Mouse (Mus musculus) midbrain, embryonic 10.5 days (tissue): ENCODE results near the gene Gm5640. TPM values are rescaled to one million over a fixed set of nuclear protein-coding genes. Genes with fewer than 3 reads are reported as not detected.
"Not testable (repeated sequence)": the region's sequence is repeated elsewhere in the genome, so short reads cannot be mapped to it uniquely, and the experiment has no call there.

Source experiments
- DNase-seq: peaks from one replicate; pipeline ENCODE4 v3.0.0-alpha.2; 2017; ENCODE audit warnings: low spot score
- H3K27ac ChIP-seq: fragments of 300-500 bp; sonication (generic); replicated peaks from 2 replicates; pipeline ENCODE4 v1.5.1; 2016; ENCODE audit warnings: mild to moderate bottlenecking
- H3K27me3 ChIP-seq: fragments of 300-500 bp; sonication (generic); 2 replicates; pipeline ENCODE4 v1.6.1; 2016; ENCODE audit warnings: low read depth, mild to moderate bottlenecking; ENCODE audit not compliant: poor library complexity, severe bottlenecking
- H3K36me3 ChIP-seq: fragments of 300-500 bp; sonication (generic); 2 replicates; pipeline ENCODE4 v1.6.1; 2016; ENCODE audit warnings: mild to moderate bottlenecking, moderate library complexity
- H3K4me1 ChIP-seq: fragments of 300-500 bp; sonication (generic); 2 replicates; pipeline ENCODE4 v1.6.1; 2016
- H3K4me3 ChIP-seq: fragments of 300-500 bp; sonication (generic); 2 replicates; pipeline ENCODE4 v1.5.1; 2016; ENCODE audit warnings: mild to moderate bottlenecking, moderate library complexity
- H3K9me3 ChIP-seq: fragments of 300-500 bp; sonication (generic); replicated peaks from 2 replicates; pipeline ENCODE4 v1.6.1; 2016; ENCODE audit warnings: mild to moderate bottlenecking
- WGBS: fragments of 180-500 bp; shearing (Covaris S2); methylation state at CpG from one replicate; pipeline ENCODE4 v1.1.7; 2016; 5-methylcytosine and 5-hydroxymethylcytosine counted together
- polyA plus RNA-seq: library from polyadenylated mRNA; unstranded; fragments of >200 nt; fragmentation: Nextera tagmentation; extraction: Ambion mirVana; gene quantifications from 2 replicates; pipeline ENCODE4 v1.2.1, GENCODE M21; 2016

The Gm5640 gene
- polyA plus RNA-seq: not detected in 2 replicates

GRCm38 (mm10) chrX:74645466-74646323 is at the start of gene Gm5640:
TSS of gene Gm5640 (minus strand) at chrX:74645635.
- H3K36me3 ChIP-seq, DNase-seq, H3K4me1 ChIP-seq, H3K27me3 ChIP-seq, H3K4me3 ChIP-seq, H3K27ac ChIP-seq, H3K9me3 ChIP-seq: not testable (repeated sequence)
- 49% methylated on average over 3 of the region's 5 CpGs for WGBS

DNA sequence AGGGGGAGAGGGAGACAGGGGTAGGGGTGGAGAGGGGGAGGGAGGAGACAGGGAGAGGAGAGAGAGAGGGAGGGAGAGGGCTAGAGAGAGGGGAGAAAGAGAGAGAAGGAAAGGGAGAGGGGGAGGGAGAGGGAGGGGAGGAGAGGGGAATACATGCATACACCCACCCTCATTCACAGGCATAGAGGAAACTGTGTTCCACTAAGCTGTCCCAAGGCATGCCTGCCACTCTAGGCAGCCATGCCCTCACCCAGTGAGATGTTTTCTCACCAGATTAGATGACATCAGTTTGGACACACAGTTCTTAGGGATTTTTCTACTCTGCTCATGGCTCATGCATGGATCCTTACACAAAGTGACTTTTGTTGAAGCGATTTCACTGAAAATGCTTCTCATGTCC is 958 bp upstream of the Gm5640 start:
- not testable (repeated sequence) for H3K27me3 ChIP-seq, DNase-seq, H3K4me1 ChIP-seq, H3K9me3 ChIP-seq, H3K4me3 ChIP-seq, H3K36me3 ChIP-seq, H3K27ac ChIP-seq
- WGBS: no CpG with 5 or more reads among the region's 1 CpGs

GRCm38 (mm10) chrX:74592379-74592778 is 53.1 kb downstream of the Gm5640 start, which contains the start of gene Olfr1325:
TSS of gene Olfr1325 (plus strand) at chrX:74592679.
- WGBS: 82% methylated on average over 2 of the region's 2 CpGs

More at GRCm38 (mm10) chrX:74592379-74592778, 53.1 kb downstream of the Gm5640 start, which contains the start of gene Olfr1325:
- no peaks in the 10 kb centered on the region for H3K27me3 ChIP-seq
- H3K4me3 ChIP-seq: no peak within 1 kb of the TSS
- no peaks in the 10 kb centered on the region for H3K9me3 ChIP-seq
- no peaks in the 10 kb centered on the region for H3K4me1 ChIP-seq
- DNase-seq: no peak
- H3K27ac ChIP-seq: no peak within 1 kb of the TSS
- H3K36me3 ChIP-seq: no peaks in the 10 kb centered on the region

Other genes with a start within 250 kb of the Gm5640 start
- 54.6 and 61.5 TPM in 2 replicates for gene G6pdx, start 216.4 kb downstream of the Gm5640 start, polyA plus RNA-seq
- gene Gm6880, start 164.2 kb downstream of the Gm5640 start, polyA plus RNA-seq: not detected in 2 replicates
- gene Olfr1326-ps1, start 70.7 kb downstream of the Gm5640 start, polyA plus RNA-seq: not detected in 2 replicates
- gene Olfr1325, start 53.0 kb downstream of the Gm5640 start, polyA plus RNA-seq: not detected in 2 replicates
- not detected in 2 replicates for gene Gm6890, start 95.3 kb upstream of the Gm5640 start, polyA plus RNA-seq
- gene Gm5936, start 191.6 kb upstream of the Gm5640 start, polyA plus RNA-seq: not detected in 2 replicates